Mouse (Mus musculus): ENCODE data around the gene Myo6. TPM values are rescaled to one million over a fixed set of nuclear protein-coding genes. Genes with fewer than 3 reads are reported as not detected.

Myo6 gene
- polyA plus RNA-seq, 1 experiment from 2014 or later: 14.8 TPM

GRCm38 (mm10) chr9:80165690-80166089 is 859 bp downstream of the Myo6 start:
- no peak for ATAC-seq (ENCODE audit: insufficient number of reproducible peaks, low FRiP score)
- Histone ChIP-seq H3K4me2 (peak overlapping the region; percentile 72), H3K9ac (peak overlapping the region; percentile 67), H3K27me3 (replicated peaks) (no peaks in the 10 kb centered on the region), H3K9me3 (replicated peaks) (no peaks in the 10 kb centered on the region), H3K4me1 (replicated peaks) (0 out of 2 replicates have a peak, but pooled peaks cover 5% of the 10 kb centered on the region), H3K4me3 (peak overlapping the region; percentile 95), H3K36me3 (no peaks in the 10 kb centered on the region), H3K27ac (ENCODE audit: poor library complexity, severe bottlenecking) (peak overlapping the region; percentile 47; the same call in 1 of the 2 replicates)
- WGBS: 44% methylated on average over 9 of the region's 9 CpGs

GRCm38 (mm10) chr9:80166425-80166824 is 1.6 kb downstream of the Myo6 start:
- 64% methylated on average over 6 of the region's 6 CpGs for WGBS
- H3K9ac ChIP-seq: no peak overlapping the region
- H3K36me3 ChIP-seq: no peaks in the 10 kb centered on the region
- peak overlapping the region; percentile 50 for H3K4me2 ChIP-seq
- H3K9me3 ChIP-seq (replicated peaks): no peaks in the 10 kb centered on the region
- no peaks in the 10 kb centered on the region for H3K27me3 ChIP-seq (replicated peaks)
- 0 out of 2 replicates have a peak, but pooled peaks cover 5% of the 10 kb centered on the region for H3K4me1 ChIP-seq (replicated peaks)
- no peak overlapping the region for H3K27ac ChIP-seq (ENCODE audit: poor library complexity, severe bottlenecking)
- no peak for ATAC-seq (ENCODE audit: insufficient number of reproducible peaks, low FRiP score)
- no peak overlapping the region for H3K4me3 ChIP-seq

- H3K4me3 ChIP-seq: no peak overlapping the region
- H3K9me3 ChIP-seq (replicated peaks): no peaks in the 10 kb centered on the region
- no peaks in the 10 kb centered on the region for H3K36me3 ChIP-seq
- WGBS: 69% methylated on average over 4 of the region's 4 CpGs
- no peak for ATAC-seq (ENCODE audit: insufficient number of reproducible peaks, low FRiP score)
- H3K27me3 ChIP-seq (replicated peaks): no peaks in the 10 kb centered on the region
- no peak overlapping the region for H3K27ac ChIP-seq (ENCODE audit: poor library complexity, severe bottlenecking)
- 0 out of 2 replicates have a peak, but pooled peaks cover 5% of the 10 kb centered on the region for H3K4me1 ChIP-seq (replicated peaks)
- no peak overlapping the region for H3K9ac ChIP-seq
- H3K4me2 ChIP-seq: peak overlapping the region; percentile 18; the same call in 1 of the 2 replicates
Observed at GRCm38 (mm10) chr9:80167089-80167488, 2.3 kb downstream of the Myo6 start.

GRCm38 (mm10) chr9:80169551-80169950 is 4.7 kb downstream of the Myo6 start:
- ATAC-seq (ENCODE audit: insufficient number of reproducible peaks, low FRiP score): no peak
- Histone ChIP-seq H3K36me3 (no peaks in the 10 kb centered on the region), H3K9me3 (replicated peaks) (no peaks in the 10 kb centered on the region), H3K27me3 (replicated peaks) (no peaks in the 10 kb centered on the region), H3K9ac (no peak overlapping the region), H3K27ac (ENCODE audit: poor library complexity, severe bottlenecking) (no peak overlapping the region), H3K4me1 (replicated peaks) (peaks cover 9% of the 10 kb centered on the region), H3K4me2 (no peak overlapping the region), H3K4me3 (no peak overlapping the region)
- 78% methylated on average over 9 of the region's 9 CpGs for WGBS

- Histone ChIP-seq H3K36me3 (no peaks in the 10 kb centered on the region), H3K9me3 (replicated peaks) (no peaks in the 10 kb centered on the region), H3K4me2 (no peak overlapping the region), H3K9ac (no peak overlapping the region), H3K27me3 (replicated peaks) (no peaks in the 10 kb centered on the region), H3K27ac (ENCODE audit: poor library complexity, severe bottlenecking) (no peak overlapping the region), H3K4me3 (no peak overlapping the region), H3K4me1 (replicated peaks) (peaks cover 7% of the 10 kb centered on the region)
- no peak for ATAC-seq (ENCODE audit: insufficient number of reproducible peaks, low FRiP score)
Observed at GRCm38 (mm10) chr9:80171241-80171640, 6.4 kb downstream of the Myo6 start.

- H3K4me2 ChIP-seq: no peak overlapping the region
- H3K9me3 ChIP-seq (replicated peaks): no peaks in the 10 kb centered on the region
- no peak overlapping the region for H3K4me3 ChIP-seq
- 87% methylated on average over 8 of the region's 8 CpGs for WGBS
- no peaks in the 10 kb centered on the region for H3K36me3 ChIP-seq
- ATAC-seq (ENCODE audit: insufficient number of reproducible peaks, low FRiP score): no peak
- no peaks in the 10 kb centered on the region for H3K27me3 ChIP-seq (replicated peaks)
- H3K9ac ChIP-seq: no peak overlapping the region
- H3K27ac ChIP-seq (ENCODE audit: poor library complexity, severe bottlenecking): no peak overlapping the region
- H3K4me1 ChIP-seq (replicated peaks): peaks cover 16% of the 10 kb centered on the region
Observed at GRCm38 (mm10) chr9:80172396-80173222, 7.8 kb downstream of the Myo6 start.

GRCm38 (mm10) chr9:80173629-80174028 is 8.8 kb downstream of the Myo6 start:
- no peak overlapping the region for H3K27ac ChIP-seq (ENCODE audit: poor library complexity, severe bottlenecking)
- WGBS: 56% methylated on average over 9 of the region's 9 CpGs
- no peak overlapping the region for H3K4me2 ChIP-seq
- ATAC-seq (ENCODE audit: insufficient number of reproducible peaks, low FRiP score): no peak
- H3K27me3 ChIP-seq (replicated peaks): no peaks in the 10 kb centered on the region
- H3K4me1 ChIP-seq (replicated peaks): peaks cover 16% of the 10 kb centered on the region
- no peaks in the 10 kb centered on the region for H3K9me3 ChIP-seq (replicated peaks)
- no peaks in the 10 kb centered on the region for H3K36me3 ChIP-seq
- no peak overlapping the region for H3K4me3 ChIP-seq
- no peak overlapping the region for H3K9ac ChIP-seq

GRCm38 (mm10) chr9:80176696-80177478 is 12.1 kb downstream of the Myo6 start:
- no peak for ATAC-seq (ENCODE audit: insufficient number of reproducible peaks, low FRiP score)
- no peaks in the 10 kb centered on the region for H3K36me3 ChIP-seq
- H3K4me3 ChIP-seq: no peak overlapping the region
- peaks cover 16% of the 10 kb centered on the region for H3K4me1 ChIP-seq (replicated peaks)
- no peaks in the 10 kb centered on the region for H3K9me3 ChIP-seq (replicated peaks)
- 44% methylated on average over 13 of the region's 13 CpGs for WGBS
- H3K4me2 ChIP-seq: 0 out of 2 replicates have a peak overlapping the region, but pooled peaks have one; percentile 6
- H3K27me3 ChIP-seq (replicated peaks): no peaks in the 10 kb centered on the region
- no peak overlapping the region for H3K9ac ChIP-seq
- H3K27ac ChIP-seq (ENCODE audit: poor library complexity, severe bottlenecking): peak overlapping the region; percentile 63

GRCm38 (mm10) chr9:80178670-80179069 is 13.8 kb downstream of the Myo6 start:
- 85% methylated on average over 2 of the region's 2 CpGs for WGBS
- ATAC-seq (ENCODE audit: insufficient number of reproducible peaks, low FRiP score): no peak
- no peak overlapping the region for H3K4me2 ChIP-seq

GRCm38 (mm10) chr9:80179688-80180087 is 14.9 kb downstream of the Myo6 start:
- no peak for ATAC-seq (ENCODE audit: insufficient number of reproducible peaks, low FRiP score)
- no peaks in the 10 kb centered on the region for H3K27me3 ChIP-seq (replicated peaks)
- H3K4me2 ChIP-seq: no peak overlapping the region
- no peak overlapping the region for H3K4me3 ChIP-seq
- no peak overlapping the region for H3K9ac ChIP-seq
- WGBS: 67% methylated on average over 4 of the region's 4 CpGs
- no peak overlapping the region for H3K27ac ChIP-seq (ENCODE audit: poor library complexity, severe bottlenecking)
- H3K36me3 ChIP-seq: no peaks in the 10 kb centered on the region
- peaks cover 12% of the 10 kb centered on the region for H3K4me1 ChIP-seq (replicated peaks)
- no peaks in the 10 kb centered on the region for H3K9me3 ChIP-seq (replicated peaks)

More at GRCm38 (mm10) chr9:80178670-80179069, 13.8 kb downstream of the Myo6 start:
- no peak overlapping the region for H3K4me3 ChIP-seq
- peaks cover 13% of the 10 kb centered on the region for H3K4me1 ChIP-seq (replicated peaks)
- no peaks in the 10 kb centered on the region for H3K36me3 ChIP-seq
- no peak overlapping the region for H3K27ac ChIP-seq (ENCODE audit: poor library complexity, severe bottlenecking)
- H3K27me3 ChIP-seq (replicated peaks): no peaks in the 10 kb centered on the region
- no peaks in the 10 kb centered on the region for H3K9me3 ChIP-seq (replicated peaks)
- H3K9ac ChIP-seq: no peak overlapping the region

- H3K27me3 ChIP-seq (replicated peaks): no peaks in the 10 kb centered on the region
- 77% methylated on average over 5 of the region's 5 CpGs for WGBS
- no peak overlapping the region for H3K4me3 ChIP-seq
- peaks cover 14% of the 10 kb centered on the region for H3K4me1 ChIP-seq (replicated peaks)
- no peak overlapping the region for H3K4me2 ChIP-seq
- no peaks in the 10 kb centered on the region for H3K36me3 ChIP-seq
- H3K9me3 ChIP-seq (replicated peaks): no peaks in the 10 kb centered on the region
- no peak overlapping the region for H3K27ac ChIP-seq (ENCODE audit: poor library complexity, severe bottlenecking)
- ATAC-seq (ENCODE audit: insufficient number of reproducible peaks, low FRiP score): no peak
- no peak overlapping the region for H3K9ac ChIP-seq
Observed at GRCm38 (mm10) chr9:80180771-80181170, 15.9 kb downstream of the Myo6 start.

All from heart, embryonic 12.5 days (tissue).